In the genomic region with DNA sequence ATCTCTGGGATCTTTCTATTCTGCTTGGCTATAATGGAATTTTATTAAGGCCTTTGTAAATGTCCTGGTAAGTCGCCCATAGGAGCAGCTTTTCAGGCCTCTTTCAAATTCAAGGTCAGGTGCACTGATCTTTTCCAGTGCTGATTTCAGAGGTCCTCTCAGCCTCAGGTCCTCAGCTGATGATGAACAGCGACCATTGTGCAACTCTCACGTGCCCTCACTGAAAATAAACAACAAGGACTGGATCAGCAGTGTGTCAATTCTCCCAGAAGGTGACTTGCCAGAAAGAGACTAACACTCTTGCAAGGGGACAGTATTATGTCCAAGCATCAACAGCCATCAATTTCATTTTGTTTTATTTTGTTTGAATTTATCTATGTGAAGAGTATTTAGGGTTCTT, we compare ENCODE assay signal across 8 mouse cellular contexts.
"Had no signal": no experiment of that assay in that cellular context is flagged by ENCODE, and none has a peak within 500 bp of the region (broad histone marks: within the 10 kb centered on the region; RNA-seq: fewer than 3 reads in every experiment).

No protein-coding gene starts in this region.

- DNase-seq: lung, adult 18-20 months; lung, embryonic 14.5 days; lung, postnatal 10 days; right cerebral cortex, postnatal 14 days; spleen, adult 18-20 months; thymus, adult 18-20 months; thymus, postnatal 14 days; thymus, postnatal 36 days had no signal
